Mouse (Mus musculus): ENCODE results near the gene Pgm3.

Pgm3 gene

GRCm38 (mm10) chr9:86569314-86569910 is 2.2 kb downstream of the Pgm3 start:
- no peak for DNase-seq (ENCODE audit: low spot score in 2 of 2)

GRCm38 (mm10) chr9:86560543-86560942 is 11.1 kb downstream of the Pgm3 start:
- no peak for DNase-seq (ENCODE audit: low spot score in 2 of 2)

GRCm38 (mm10) chr9:86554641-86555040 is 17.0 kb downstream of the Pgm3 start:
- DNase-seq (ENCODE audit: low spot score in 2 of 2), result no peak

- DNase-seq (ENCODE audit: low spot score in 2 of 2), result no peak
These were observed 17.8 kb downstream of the Pgm3 start for GRCm38 (mm10) chr9:86553886-86554285.

- no peak for DNase-seq (ENCODE audit: low spot score in 2 of 2)
These were observed 20.9 kb downstream of the Pgm3 start for GRCm38 (mm10) chr9:86550717-86551116.

GRCm38 (mm10) chr9:86549637-86550162 is 21.9 kb downstream of the Pgm3 start:
- no peak for DNase-seq (ENCODE audit: low spot score in 2 of 2)

- no peak for DNase-seq (ENCODE audit: low spot score in 2 of 2)
These were observed 27.1 kb downstream of the Pgm3 start for GRCm38 (mm10) chr9:86544559-86544958.

- no peak for DNase-seq (ENCODE audit: low spot score in 2 of 2)
These were observed 28.2 kb downstream of the Pgm3 start for GRCm38 (mm10) chr9:86543451-86543850.

GRCm38 (mm10) chr9:86534071-86534470 is 37.6 kb downstream of the Pgm3 start:
- no peak for DNase-seq (ENCODE audit: low spot score in 2 of 2)

- DNase-seq (ENCODE audit: low spot score in 2 of 2), result no peak
These were observed 46.0 kb downstream of the Pgm3 start for GRCm38 (mm10) chr9:86525600-86525999.

- DNase-seq (ENCODE audit: low spot score in 2 of 2), result no peak
These were observed 49.3 kb downstream of the Pgm3 start for GRCm38 (mm10) chr9:86522335-86522734.

- DNase-seq (ENCODE audit: low spot score in 2 of 2), result no peak
These were observed 56.8 kb downstream of the Pgm3 start for GRCm38 (mm10) chr9:86514798-86515197.

- DNase-seq (ENCODE audit: low spot score in 2 of 2), result no peak
These were observed 57.3 kb downstream of the Pgm3 start for GRCm38 (mm10) chr9:86514390-86514789.

GRCm38 (mm10) chr9:86513733-86514132 is 57.9 kb downstream of the Pgm3 start:
- DNase-seq (ENCODE audit: low spot score in 2 of 2), result no peak

GRCm38 (mm10) chr9:86507437-86507836 is 64.2 kb downstream of the Pgm3 start:
- no peak for DNase-seq (ENCODE audit: low spot score in 2 of 2)
